Mouse (Mus musculus): ENCODE results near the gene Tbc1d14.
A peak's percentile ranks its signal among the peaks of the same experiment; 100 is the strongest.

DNA sequence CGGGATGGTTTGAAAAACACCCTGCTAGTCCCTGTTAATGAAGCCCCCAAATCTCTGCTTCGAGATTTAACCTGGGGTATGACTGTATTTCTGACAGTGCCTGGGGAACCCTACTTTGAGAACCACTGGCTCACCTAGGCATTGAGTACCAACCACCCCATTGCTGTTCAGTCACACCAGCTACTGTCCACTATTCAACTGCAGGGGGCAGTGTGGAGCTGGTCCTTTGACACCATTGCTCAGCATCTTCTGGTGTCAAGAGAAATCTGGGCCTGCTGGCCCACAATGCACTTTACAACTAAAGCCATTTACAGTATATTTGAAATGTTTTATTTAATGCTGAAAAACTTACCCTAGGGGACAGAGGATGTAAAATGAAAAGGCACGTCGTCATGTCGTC is 118.8 kb downstream of the Tbc1d14 start:
- TF ChIP-seq CTCF (conservative IDR thresholded peaks at IDR 0.05; ENCODE audit: insufficient read depth, insufficient read length, low read depth, low read length), result peak; percentile 85
- TF ChIP-seq POLR2A (IDR thresholded peaks at IDR 0.05; ENCODE audit: low read depth, low read length), result no peak
